Mouse (Mus musculus): ENCODE measurements around the gene Vax2.

Gene Vax2

DNA sequence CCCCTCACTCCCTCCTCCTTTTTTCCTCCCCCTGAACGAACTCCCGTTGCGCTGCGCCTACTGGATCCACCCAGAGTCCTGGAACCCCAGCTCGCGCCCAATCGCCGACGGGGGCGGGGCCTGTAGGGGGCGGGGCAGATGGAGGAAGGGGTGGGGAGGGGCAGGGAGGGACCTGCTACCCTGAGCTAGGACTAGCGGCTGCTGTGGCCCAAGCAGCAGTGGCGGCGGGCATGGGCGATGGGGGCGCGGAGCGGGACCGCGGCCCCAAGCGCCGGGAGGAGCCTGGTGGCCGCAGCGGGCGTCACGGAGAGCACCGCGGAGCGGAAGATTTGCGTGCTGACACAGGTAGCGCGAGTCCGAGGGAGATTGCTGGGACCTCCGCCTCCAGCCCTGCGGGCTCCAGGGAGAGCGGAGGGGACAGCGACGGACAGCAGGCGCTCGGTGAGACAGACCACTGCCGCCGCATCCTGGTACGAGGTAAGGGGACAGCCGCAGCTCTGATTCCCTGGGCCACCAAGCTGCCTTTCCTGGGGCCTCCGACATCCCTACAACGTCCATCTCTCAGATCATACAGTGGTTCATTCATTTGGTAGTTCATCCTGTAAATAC, at the start of gene Vax2:
Vax2 (plus strand) TSS at position 198 of the 609 bp plus-strand sequence.
- no peak for DNase-seq

DNA sequence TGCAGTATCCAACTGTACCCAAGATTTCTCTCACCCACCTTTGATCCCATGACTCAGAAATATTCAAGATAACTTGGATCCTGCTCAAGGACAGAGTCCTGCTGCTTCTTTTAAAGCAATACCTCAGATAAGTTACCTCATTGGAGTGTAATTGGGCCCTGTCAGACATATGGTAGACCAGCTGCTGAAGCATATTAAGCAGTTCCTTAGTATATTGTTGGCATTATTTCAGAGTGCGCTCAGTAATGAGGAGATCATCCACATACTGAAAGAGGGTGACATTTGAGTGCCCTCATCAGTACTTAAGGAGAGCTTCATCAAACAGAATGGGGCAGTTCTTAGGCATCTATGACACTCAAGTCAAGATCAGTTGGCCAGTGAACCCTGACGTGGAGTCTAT, 46.1 kb upstream of the Vax2 start:
- no peak for DNase-seq

DNA sequence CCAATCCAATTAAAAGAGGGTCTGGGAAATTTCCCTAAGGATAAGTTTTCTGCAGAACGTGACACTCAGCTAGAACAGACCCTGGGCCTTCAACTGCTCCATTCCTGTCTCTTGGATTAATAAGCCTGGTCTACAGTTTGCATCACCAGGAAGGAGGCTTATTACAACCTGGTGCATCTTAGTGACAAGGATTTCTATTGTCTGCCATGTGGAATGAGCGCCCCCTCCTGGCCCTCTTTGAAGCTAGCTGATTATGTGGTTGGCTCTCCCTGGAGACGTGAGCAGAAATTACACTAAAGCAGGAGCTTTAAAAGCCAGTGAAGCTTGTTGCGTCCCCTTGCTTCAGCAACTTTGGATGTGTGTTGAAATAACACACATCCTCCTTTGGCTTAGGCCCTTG, 37.7 kb upstream of the Vax2 start:
- peak; percentile 85 for DNase-seq

DNA sequence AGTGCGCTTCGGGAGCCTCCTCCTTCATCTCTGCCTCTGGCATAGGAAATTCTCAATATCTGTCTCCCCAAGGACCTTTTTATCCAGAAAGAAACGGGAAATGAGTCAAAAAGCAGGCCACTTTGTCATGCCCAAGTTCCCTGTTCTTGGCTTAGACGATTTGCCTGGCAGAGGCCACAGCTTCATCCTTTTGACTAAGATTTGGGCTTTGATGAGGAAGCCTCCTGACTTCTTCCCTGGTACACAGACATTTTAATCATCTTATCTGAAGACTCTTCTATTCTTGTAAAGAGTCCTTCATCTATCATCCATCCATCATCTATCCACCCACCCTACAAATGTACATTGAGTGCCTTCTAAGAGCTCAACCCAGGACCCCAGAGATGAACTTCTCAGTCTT, 33.3 kb upstream of the Vax2 start, which contains the start of gene Cd207:
Cd207 (minus strand) TSS at position 101 of the 400 bp plus-strand sequence.
- DNase-seq: no peak

DNA sequence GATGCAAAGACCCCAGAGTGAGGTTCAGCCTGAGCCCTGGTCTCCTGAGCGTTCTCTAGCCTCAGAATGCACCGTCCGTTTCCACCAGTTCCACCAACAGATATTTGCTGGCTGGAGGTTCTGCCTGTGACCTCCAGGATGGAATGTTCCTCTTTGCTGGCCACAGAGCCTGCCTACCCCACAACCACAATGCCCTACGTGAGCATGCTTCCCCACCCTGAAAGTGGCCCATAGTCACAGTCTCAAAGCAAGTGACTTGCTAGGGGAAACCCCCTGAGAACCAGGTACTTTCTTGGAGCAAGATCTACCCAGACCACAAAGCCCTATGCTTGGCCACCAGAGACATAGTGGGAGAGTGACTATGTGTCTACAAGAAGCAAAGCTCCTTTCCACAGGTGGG, 21.7 kb upstream of the Vax2 start:
- no peak for DNase-seq

DNA sequence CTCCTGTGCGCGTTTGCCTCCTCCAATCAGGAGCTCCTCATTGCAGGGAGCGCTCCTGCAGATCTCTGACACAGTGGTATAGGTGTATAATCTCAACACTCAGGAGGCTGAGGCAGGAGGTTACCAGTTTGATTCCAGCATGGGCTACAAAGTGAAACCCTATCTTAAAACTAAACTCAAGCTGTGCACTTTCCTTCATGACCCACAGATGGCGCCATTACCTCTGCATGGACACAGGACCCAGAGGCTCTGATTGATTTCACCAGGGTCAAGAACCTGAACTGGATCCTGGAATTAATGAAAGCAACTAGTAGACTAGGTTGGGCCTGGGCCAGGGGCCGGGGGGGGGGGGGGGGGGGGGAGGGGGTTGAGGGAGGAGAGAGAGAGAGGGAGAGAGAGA, 20.8 kb upstream of the Vax2 start:
- no peak for DNase-seq

DNA sequence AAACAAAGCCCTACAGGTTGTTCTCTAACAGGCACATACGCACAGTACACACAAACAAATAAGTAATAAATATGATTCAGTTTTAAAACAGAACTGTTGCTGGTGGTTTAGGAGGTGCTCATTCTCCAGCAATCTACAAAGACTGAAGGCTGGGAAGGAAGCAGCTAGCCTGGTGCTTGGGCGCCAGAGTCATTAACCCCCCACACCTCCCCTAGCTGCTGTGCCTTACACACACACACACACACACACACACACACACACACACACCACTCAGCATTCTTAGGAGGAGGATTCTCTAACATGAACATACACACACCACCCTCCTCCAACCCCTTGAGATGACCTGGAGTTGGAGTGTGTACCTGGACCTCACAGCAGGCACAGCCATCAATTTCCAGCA, 20.1 kb upstream of the Vax2 start:
- no peak for DNase-seq

DNA sequence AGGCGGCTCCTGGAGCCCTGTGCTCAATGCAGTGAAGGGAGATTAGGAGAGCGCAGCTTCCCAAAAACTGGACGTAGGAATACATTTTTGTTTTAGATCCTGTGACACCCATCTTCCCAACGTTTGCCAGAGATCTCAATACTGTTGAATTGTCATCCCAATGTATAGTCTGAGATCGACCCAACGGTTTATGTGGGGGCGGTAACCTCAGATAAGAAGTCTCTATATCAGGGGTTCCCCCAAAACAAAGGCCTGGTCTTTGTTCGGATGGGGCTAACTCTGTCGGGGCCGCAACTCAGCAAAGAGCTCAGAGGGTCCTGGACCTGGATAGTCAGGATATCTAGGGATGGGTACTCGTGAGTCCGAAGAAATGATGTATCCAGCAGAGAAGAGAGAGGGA, 18.1 kb upstream of the Vax2 start:
- DNase-seq: no peak

DNA sequence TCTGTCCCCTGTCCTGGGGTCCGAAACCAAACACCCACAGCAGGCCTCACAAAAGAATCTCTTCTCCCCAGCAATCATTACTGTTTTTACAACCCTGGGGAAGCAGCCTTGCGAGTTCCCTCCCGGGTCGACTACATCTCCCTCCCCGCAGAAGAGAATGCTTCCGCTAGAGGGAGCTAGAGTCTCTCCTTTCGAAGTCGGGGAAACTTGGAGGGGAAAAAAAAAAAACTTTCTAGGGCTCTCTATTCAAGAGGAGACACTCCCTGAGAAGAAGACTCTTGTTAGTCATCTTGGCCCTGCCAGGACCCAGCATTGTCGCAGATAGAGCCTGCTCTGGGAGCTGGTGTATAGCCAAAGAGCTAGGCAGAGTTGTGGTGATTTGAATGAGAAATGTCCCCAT, 17.2 kb upstream of the Vax2 start:
- peak; percentile 30 for DNase-seq

DNA sequence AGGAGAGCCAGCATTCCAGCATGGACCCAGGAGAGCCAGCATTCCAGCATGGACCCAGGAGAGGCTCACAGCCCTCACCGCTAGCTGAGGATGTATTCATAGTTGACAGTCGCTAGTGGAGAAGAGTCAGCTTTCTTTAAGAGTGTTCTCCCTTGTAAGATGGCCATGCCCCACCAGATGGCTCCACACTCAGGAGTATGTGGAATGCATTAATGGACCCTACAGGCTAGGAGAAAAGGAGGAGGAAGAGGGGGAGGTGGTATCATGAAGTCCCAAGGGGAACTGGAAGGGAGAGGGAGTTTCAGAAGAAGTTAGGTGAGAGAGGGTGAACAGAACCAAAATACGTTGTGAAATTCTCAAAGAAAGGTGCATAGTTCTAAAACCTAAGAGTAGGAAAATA, 15.3 kb upstream of the Vax2 start:
- DNase-seq: no peak

DNA sequence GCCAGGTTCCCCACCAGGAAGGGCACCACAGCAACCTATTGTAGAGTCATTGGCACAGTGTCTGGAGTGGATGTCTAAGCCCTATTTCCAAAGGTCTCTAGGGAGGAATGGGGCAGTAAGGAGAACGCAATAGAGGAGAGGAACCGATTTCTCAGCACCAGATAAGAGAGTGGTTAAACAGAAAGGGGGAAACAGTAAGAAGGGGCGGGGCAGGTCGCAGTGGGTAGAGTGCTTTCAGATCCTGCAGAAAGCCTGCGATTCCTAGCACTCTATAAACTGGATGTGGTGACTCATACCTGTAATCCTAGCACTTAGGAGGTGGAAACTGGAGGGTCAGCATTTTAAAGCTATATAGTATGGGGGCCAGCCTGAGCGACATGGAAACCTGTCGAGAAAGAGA, 14.4 kb upstream of the Vax2 start:
- DNase-seq: no peak

DNA sequence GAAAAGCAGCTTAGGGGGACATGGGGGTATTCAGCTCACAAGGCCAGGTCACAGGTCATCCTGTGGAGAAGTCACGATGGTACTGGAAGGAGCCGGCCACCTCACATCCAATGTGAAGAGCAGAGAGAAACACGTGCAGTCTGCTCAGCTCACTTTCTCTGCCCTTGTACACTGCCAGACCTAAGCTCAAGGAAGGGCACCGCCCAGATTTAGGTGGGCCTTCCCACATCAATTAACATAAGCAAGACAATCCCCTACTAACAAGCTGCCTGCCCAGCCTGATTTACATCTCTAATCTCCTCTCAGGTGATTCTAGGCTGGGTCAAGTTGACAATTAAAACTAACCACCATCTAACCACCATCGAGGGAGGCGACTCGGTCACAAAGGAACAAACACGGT, 13.1 kb upstream of the Vax2 start:
- no peak for DNase-seq

DNA sequence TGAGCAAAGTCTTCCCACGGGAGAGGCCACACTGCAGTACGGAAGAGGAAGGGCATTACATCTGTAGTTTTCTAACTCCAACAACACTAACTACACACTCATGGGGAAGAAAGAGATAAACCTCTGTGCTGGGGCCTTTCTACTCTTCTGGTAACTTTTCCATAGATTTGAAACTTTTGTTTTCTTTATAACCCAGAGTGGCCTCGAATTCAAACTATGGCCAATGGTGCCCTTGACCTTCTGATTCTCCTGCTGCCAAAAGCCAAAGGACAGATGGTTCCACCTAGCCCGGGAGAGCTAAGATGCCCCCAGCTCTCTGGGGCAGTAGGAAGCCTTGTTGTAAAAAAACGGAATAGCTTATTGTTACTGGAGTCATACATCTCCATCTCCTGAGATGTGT, 11.1 kb upstream of the Vax2 start:
- DNase-seq: no peak

DNA sequence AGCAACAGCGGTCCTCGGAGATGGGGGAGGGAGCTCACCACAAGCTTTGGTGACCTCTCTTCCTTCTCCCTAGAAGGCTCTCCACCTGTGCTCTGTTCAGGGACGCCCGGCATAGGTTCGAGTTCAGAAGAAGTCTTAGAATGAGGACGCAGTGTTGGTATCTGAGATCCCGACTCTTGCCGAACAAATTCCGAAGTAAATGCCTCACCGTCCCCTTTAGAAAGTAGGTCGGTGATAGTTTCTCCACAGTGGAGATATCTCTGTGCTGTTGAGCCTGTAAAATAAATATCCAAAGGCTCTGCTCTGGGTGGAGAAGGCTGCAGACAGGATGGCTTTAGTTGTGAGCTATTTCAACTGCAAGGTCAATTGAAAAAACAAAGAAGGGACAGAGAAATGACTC, 10.1 kb upstream of the Vax2 start:
- DNase-seq: no peak

DNA sequence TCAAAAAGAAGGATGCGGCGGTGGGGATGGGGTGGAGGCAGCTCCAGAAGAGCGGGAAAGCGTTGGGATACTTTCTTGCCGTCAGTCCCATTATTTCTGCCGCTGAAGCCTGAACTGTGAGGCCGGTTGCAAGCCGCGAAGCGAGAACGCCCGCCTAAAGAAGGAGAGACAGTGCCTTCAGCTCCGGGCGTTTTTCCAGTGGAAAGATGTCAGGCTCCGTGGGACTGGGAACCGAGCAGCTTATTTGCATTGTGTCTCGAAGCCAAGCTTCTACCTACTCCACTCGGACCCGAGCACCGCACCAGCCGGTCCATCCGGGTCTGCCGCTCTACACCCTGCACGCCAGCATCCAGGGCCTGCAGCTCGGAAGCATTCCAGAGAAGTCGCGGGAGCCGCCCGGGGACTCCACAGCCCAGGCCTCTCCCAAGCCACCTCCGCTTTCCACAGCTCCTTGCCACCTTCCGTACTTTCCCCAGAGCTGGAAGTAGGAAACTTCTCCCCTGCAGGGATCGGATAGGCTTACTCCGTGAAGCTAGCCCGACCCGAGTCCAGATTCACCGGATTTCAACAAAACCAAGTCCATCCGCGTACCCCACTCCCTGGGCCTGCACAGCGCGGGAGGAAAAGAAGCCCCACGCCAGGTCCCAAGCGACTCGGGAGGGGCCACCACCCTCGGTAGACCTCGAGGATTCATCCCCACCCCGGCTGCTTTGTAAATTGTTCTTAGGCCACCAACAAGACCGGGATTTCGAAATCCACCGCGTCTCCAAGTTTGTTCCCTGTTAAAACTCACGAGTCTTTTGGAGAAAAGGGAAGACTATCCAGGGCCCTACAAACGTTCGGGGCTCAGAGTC, 8.7 kb upstream of the Vax2 start:
- DNase-seq: no peak

DNA sequence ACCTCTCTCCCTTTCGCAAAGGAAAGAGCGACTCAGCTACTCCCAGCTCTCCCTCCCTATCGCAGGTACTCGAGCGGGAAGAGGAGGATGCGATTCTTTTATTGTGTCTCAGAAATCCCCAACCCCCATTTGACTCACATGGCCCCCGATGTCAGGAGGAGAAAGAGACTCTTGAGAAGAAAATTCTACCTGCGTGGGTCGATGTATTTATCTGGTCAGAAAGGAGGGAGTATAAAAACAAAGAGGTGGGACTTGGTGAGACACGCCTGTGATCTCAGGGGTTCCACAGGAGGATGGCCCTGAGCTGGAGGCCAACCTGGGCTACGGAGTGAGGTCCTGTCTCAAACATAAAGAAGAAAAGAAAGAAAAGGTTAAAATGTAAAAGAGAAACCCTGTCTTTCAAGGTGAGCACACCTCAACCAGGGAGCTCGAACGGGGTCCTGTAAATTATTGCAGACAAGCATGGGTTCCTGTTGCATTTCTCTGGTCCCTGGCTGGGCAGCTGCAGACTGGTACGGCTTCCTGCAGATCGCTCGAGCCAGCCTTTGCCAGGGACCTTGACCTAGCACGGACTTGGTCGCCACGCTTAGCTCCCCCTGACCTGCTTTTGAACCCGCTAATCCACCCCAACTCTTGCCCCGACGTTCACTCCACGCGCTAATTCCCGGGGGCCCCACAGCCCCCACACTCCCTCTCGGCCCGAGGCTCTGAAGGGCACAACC, 7.9 kb upstream of the Vax2 start:
- no peak for DNase-seq

DNA sequence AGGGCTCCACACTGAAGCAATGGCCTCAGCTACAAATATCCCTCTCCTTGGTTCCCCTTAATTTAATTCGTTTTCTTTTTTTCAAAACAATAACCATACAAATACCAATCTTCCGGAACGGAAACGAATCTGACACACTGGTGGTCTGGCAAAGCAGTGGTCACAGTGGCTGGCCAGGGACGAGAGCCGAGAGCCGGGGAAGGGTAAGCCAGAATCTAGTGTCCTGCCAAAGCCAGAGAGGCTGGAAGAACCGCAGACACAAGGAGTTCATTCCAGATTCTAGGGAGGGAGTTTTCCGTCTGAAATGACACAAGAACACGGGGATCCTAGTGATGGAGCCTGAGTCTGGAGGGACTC, 7.4 kb upstream of the Vax2 start:
- no peak for DNase-seq

DNA sequence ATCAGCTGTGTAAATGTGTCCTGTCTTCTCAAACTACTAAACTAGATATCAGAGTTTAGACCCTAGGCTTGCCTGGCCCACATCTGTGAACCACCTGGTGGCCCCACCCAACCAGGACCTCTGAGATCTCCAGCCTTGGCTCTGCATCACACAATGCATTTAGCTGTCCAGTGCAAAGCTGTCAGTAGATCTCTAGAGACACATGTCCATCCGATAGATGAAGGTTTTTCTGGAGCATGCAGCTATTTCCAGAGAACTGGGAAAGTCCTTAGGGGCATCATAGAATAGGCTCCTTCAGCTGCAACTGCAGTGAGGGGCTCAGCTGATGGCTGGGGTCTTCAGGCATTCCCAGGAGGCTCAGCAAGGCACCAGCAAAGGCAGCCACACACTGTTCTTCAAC, 6.8 kb upstream of the Vax2 start:
- no peak for DNase-seq

DNA sequence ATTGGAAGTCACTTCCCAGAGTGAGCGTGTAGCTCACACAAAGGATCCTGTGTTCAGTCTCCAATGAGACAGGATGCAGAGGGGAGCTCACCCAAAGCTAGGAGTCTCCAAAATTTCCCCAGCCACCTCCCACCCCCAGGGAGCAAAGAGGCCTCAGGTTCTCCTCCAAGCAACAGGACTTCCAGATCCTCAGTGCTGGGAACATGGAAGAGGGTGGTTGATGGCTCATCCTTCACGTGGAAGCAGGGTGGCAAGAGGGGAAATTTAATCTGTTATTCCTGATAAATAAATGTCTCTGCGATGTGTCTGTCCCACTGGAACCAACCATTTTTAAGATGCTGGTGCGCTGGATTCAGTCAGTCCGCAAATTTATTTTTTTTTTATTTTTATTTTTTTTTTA, 6.4 kb upstream of the Vax2 start:
- no peak for DNase-seq

DNA sequence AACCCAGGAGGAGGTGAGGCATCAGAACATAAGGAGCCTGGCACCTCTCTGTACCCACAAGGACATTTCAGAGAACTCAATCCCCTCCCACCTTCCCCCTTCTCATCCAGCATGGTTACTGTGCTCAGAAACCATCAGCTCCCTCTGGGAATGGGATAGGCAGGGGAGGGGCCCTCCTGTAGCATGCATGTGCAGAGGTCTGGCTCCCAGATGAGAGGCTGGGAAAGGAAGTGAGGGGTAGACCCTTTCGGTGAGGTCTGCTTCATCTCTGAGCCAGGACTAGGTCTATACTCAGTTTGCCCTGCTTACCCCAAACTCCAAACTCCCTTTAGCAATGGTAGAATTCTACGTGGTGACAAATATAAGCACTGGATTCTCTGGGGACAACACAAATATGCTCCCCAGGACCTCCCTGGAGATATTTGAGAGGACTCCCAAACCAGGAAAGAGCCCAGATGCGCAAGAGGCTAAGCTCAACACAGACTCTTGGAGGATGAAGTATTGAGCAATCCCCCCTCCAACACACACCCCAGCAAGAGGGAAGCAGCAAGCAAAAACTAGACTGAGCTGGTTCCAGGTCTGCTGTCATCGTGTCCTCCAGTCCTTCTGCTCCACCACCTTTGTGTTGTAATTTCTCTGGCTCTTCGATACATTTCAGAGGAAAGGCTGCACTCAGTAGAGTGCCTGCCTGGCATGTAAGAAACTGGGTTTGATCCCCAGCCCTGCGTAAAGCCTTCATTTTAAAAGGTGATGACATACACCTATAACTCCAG, 3.1 kb upstream of the Vax2 start:
- no peak for DNase-seq

DNA sequence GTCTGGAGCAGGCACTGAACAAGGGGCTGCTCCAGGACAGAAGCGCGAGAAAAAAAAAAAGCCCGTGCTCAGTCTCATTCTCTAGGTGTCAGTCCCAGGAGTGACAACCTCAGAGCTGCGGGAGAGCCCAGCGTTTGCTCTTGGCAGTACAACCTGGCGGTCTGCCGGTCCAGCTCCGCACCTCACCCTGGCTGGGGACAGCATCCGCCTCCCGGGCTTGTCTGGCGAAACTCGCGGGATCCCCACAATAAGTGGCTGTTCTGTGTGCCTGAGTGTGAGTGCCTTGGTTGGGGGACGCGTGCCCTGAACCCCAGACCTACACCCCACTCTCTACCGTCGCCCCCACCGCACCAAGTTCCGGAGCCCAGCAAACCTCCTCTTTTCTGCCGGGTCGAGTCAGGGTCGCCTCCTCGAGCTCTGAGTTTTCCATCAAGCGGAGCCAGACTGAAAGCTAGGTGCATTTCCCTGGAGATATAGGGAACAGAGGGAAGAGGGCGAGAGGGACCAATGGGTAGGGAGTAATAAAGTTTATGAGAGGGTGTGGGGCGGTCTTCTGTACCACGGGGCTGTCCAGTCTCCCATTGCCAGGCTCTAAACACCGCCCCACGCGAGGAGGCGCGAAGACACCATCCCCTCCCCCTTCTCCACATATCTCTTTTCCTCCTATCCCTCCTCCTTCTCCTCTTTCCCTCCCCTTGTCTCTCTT, 550 bp upstream of the Vax2 start:
- DNase-seq: no peak

DNA sequence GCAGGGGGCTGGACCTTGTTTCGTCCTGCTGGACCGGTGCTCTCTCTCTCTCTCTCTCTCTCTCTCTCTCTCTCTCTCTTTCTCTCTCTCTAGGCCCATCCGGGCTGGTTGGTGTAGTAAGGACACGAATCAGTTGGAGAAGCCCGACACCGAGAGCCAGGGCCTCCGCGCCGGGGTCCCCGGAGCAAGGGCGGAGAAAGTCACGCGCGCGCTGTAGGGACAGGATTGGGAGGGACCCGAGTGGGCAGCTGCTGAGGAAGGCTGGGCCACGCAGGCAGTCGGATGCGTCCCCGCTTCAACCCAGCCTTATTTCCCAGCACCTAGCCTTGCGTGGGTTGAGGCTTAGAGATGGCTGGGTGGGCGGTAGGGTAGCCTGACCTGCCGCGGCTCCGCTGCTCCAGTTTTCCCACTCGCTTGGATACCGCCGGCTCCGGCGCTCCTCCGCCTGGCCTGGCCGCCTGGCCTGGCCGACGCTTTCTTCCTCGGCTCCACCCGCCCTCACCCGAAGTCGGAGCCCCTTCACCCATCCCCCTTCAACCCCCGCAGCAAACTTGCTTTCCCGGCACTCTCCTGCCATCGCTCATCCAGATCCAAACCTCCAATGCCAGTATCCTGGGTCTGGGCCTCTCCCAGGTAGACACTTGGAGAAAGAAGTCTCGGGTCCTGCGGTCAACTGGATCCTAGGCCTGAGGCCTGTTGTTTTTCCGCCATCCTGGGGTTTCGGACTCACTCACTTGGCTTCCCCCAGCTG, 836 bp downstream of the Vax2 start:
- no peak for DNase-seq

Data from right cerebral cortex, postnatal 14 days (tissue).